Mouse (Mus musculus) gastrocnemius, adult 2 months (tissue): Measurements from ENCODE around the gene Gm6583. TPM values are rescaled to one million over a fixed set of nuclear protein-coding genes. Genes with fewer than 3 reads are reported as not detected.

Experiments used
- DNase-seq: peaks from one replicate; pipeline ENCODE4 v3.0.0; 2022
- H3K27ac ChIP-seq: fragments of 200-600 bp; 2 replicates; pipeline ENCODE4 v1.8.1; 2022; ENCODE audit warnings: mild to moderate bottlenecking
- H3K4me3 ChIP-seq: fragments of 200-600 bp; 2 replicates; pipeline ENCODE4 v1.8.1; 2022; ENCODE audit warnings: mild to moderate bottlenecking, moderate library complexity
- CTCF ChIP-seq: fragments of 200-600 bp; IDR thresholded peaks from 2 replicates; pipeline ENCODE4 v1.8.1; 2022; ENCODE audit warnings: antibody characterized with exemption, mild to moderate bottlenecking, moderate library complexity
- intact Hi-C: fragments of 180-260 bp; cut with DNase I; formaldehyde crosslinking; loops from one replicate; pipeline ENCODE4 v1.15.1; 2025
- long read RNA-seq, 2 experiments: library from polyadenylated mRNA; stranded (forward); transcript quantifications; one replicate each; pipeline ENCODE4 v2.0.0; 2021
- total RNA-seq, 2 experiments: library from RNA; stranded (reverse); gene quantifications; 2 replicates each; pipeline ENCODE4 v1.2.3; 2021

Gm6583 gene
- total RNA-seq = not detected
- long read RNA-seq, experiment 1 = 0 reads
- long read RNA-seq, experiment 2 = 0 reads

GRCm38 (mm10) chr5:112355910-112356309 is at the start of gene Gm6583:
Gm6583 (minus strand) TSS chr5:112356033.
- no peak for TF ChIP-seq CTCF
- intact Hi-C loops = no loop called here
- no peak for DNase-seq
- Histone ChIP-seq H3K4me3 (no peak within 1 kb of the TSS), H3K27ac (no peak within 1 kb of the TSS)

- H3K4me3 ChIP-seq = no peak overlapping the region
- intact Hi-C loops = no loop called here
- no peak for DNase-seq
- no peak overlapping the region for H3K27ac ChIP-seq
- TF ChIP-seq CTCF = no peak
Measured at GRCm38 (mm10) chr5:112402437-112402836, 46.6 kb upstream of the Gm6583 start.

GRCm38 (mm10) chr5:112399284-112399683 is 43.5 kb upstream of the Gm6583 start:
- H3K27ac ChIP-seq = no peak overlapping the region
- H3K4me3 ChIP-seq = no peak overlapping the region
- no peak for DNase-seq
- no peak for TF ChIP-seq CTCF
- intact Hi-C loops = no loop called here

GRCm38 (mm10) chr5:112396066-112396465 is 40.2 kb upstream of the Gm6583 start:
- intact Hi-C loops = no loop called here
- no peak for DNase-seq
- no peak overlapping the region for H3K27ac ChIP-seq
- no peak for TF ChIP-seq CTCF
- no peak overlapping the region for H3K4me3 ChIP-seq

GRCm38 (mm10) chr5:112394779-112395443 is 39.1 kb upstream of the Gm6583 start, which contains the start of gene Asphd2:
Asphd2 (minus strand) TSS chr5:112394866.
- H3K27ac ChIP-seq = no peak within 1 kb of the TSS
- peak; percentile 51 for DNase-seq
- peak within 1 kb of the TSS; percentile 68 for H3K4me3 ChIP-seq
- intact Hi-C loops = no loop called here
- TF ChIP-seq CTCF = no peak

- Histone ChIP-seq H3K4me3 (peak overlapping the region; percentile 68), H3K27ac (no peak overlapping the region)
- TF ChIP-seq CTCF = no peak
- intact Hi-C loops = no loop called here
- DNase-seq = no peak
Measured at GRCm38 (mm10) chr5:112394415-112394763, 38.6 kb upstream of the Gm6583 start.

GRCm38 (mm10) chr5:112393741-112394414 is 38.0 kb upstream of the Gm6583 start:
- no peak for DNase-seq
- Histone ChIP-seq H3K4me3 (peak overlapping the region; percentile 68), H3K27ac (no peak overlapping the region)
- no peak for TF ChIP-seq CTCF
- intact Hi-C loops = no loop called here

- intact Hi-C loops = no loop called here
- DNase-seq = no peak
- Histone ChIP-seq H3K4me3 (no peak overlapping the region), H3K27ac (no peak overlapping the region)
- no peak for TF ChIP-seq CTCF
Measured at GRCm38 (mm10) chr5:112391676-112392323, 36.0 kb upstream of the Gm6583 start.

- no peak for DNase-seq
- no peak for TF ChIP-seq CTCF
- Histone ChIP-seq H3K4me3 (no peak overlapping the region), H3K27ac (no peak overlapping the region)
- intact Hi-C loops = no loop called here
Measured at GRCm38 (mm10) chr5:112391002-112391401, 35.2 kb upstream of the Gm6583 start.

- no peak for TF ChIP-seq CTCF
- intact Hi-C loops = no loop called here
- Histone ChIP-seq H3K27ac (no peak overlapping the region), H3K4me3 (no peak overlapping the region)
- DNase-seq = no peak
Measured at GRCm38 (mm10) chr5:112389352-112389751, 33.5 kb upstream of the Gm6583 start.

GRCm38 (mm10) chr5:112385973-112386372 is 30.1 kb upstream of the Gm6583 start:
- Histone ChIP-seq H3K4me3 (no peak overlapping the region), H3K27ac (no peak overlapping the region)
- DNase-seq = no peak
- TF ChIP-seq CTCF = no peak
- intact Hi-C loops = no loop called here

- intact Hi-C loops = no loop called here
- Histone ChIP-seq H3K27ac (no peak overlapping the region), H3K4me3 (no peak overlapping the region)
- no peak for DNase-seq
- no peak for TF ChIP-seq CTCF
Measured at GRCm38 (mm10) chr5:112384805-112385472, 29.1 kb upstream of the Gm6583 start.
